Mouse (Mus musculus): ENCODE measurements around the gene Tmprss6. TPM values are rescaled to one million over a fixed set of nuclear protein-coding genes. Genes with fewer than 3 reads are reported as not detected.

Gene Tmprss6
- polyA plus RNA-seq, 1 experiment from 2014 or later, result not detected

DNA sequence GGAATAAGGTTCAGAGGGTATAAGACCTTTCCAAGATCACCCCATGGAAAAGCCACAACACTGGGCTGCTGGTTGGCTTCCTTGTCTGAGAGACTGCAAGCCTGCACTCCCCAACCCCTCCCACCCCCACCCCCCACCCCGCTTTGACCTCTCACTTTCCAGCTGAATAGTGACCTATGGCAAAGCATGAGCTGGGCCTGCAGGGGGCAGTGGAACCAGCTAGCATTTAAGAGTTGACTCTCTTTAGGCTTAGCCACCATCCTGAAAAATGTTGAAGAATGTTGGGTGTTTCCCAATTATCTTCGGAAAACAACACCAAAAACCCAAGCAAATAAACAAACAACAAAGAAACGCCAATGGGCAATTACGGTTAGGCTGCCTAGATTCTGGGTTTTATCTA is 43.2 kb downstream of the Tmprss6 start:
- H3K27ac ChIP-seq, result no peak overlapping the region
- H3K79me2 ChIP-seq (ENCODE audit: inconsistent target), result no peaks in the 10 kb centered on the region
- H3K4me3 ChIP-seq (ENCODE audit: inconsistent target), result no peak overlapping the region
- no peaks in the 10 kb centered on the region for H3K36me3 ChIP-seq (ENCODE audit: inconsistent target)
- WGBS (ENCODE audit: missing documents), result 89% methylated on average over 3 of the region's 4 CpGs

DNA sequence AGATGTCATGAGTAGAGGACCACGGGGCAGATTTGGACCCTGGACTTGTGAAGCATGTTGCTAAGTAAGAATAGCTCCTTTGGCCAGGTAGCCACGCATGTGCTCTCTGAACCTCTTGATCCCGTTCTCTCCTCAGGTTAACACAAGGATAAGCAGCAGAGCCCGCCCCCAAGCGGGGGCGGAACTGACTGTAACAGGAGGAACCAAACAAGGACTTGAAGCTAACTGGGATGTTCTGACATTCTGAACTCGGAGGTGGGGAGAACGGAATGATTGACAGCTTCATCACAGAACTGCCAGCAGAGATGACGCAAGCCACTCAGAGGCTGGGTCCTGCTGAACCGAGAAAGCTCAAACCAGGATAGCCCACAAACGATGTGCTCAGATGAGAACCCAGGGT is 43.9 kb downstream of the Tmprss6 start:
- Histone ChIP-seq H3K4me3 (ENCODE audit: inconsistent target) (no peak overlapping the region), H3K27ac (no peak overlapping the region), H3K36me3 (ENCODE audit: inconsistent target) (no peaks in the 10 kb centered on the region), H3K79me2 (ENCODE audit: inconsistent target) (no peaks in the 10 kb centered on the region)
- WGBS (ENCODE audit: missing documents), result 43% methylated on average over 11 of the region's 11 CpGs

GRCm38 (mm10) chr15:78422046-78422956 is 46.1 kb downstream of the Tmprss6 start:
- Histone ChIP-seq H3K36me3 (ENCODE audit: inconsistent target) (no peaks in the 10 kb centered on the region), H3K27ac (no peak overlapping the region), H3K4me3 (ENCODE audit: inconsistent target) (no peak overlapping the region), H3K79me2 (ENCODE audit: inconsistent target) (no peaks in the 10 kb centered on the region)
- WGBS (ENCODE audit: missing documents), result 23% methylated on average over 15 of the region's 16 CpGs

DNA sequence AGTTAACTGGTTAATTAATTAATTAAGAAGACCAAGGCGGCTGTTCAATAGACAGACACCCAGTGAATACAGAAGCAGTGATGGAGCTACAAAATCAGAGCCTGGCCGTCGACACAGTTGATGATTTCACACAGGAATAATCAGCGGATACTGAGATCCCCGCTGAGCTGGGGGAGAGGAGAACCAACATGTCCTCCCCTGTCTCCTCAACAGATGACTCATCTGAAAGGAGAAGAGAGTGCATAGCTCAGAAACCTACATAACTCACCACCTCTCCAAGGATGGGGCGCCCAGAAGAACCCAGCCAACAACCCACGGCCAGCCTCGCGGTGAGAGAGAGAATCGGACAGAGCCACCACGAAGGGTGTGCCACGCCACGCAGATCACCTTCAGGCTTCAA is 48.0 kb downstream of the Tmprss6 start:
- no peaks in the 10 kb centered on the region for H3K36me3 ChIP-seq (ENCODE audit: inconsistent target)
- H3K79me2 ChIP-seq (ENCODE audit: inconsistent target), result no peaks in the 10 kb centered on the region
- H3K4me3 ChIP-seq (ENCODE audit: inconsistent target), result no peak overlapping the region
- no peak overlapping the region for H3K27ac ChIP-seq
- 76% methylated on average over 13 of the region's 13 CpGs for WGBS (ENCODE audit: missing documents)

DNA sequence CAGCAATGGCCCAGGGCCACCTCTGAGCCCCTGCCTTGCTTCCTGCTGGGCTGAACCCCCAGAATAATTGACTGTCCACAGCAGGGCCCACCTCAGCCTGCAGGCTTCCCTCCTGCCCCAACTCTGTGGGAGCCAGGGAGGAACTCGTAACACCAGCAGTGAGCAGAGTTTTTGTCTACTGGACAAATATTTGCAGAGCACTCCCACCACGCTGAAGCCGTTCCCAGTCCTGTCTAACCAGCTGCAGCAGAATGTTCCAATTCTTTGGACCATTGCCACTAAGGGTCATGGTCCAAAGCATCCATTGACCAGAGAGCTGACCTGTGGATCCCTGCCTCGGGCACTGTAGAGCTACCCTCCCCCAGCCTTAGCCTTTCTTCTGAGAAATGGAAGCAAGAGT is 51.5 kb downstream of the Tmprss6 start:
- Histone ChIP-seq H3K27ac (no peak overlapping the region), H3K36me3 (ENCODE audit: inconsistent target) (no peaks in the 10 kb centered on the region)
- 94% methylated on average over 4 of the region's 4 CpGs for WGBS (ENCODE audit: missing documents)

GRCm38 (mm10) chr15:78414157-78414556 is 54.3 kb downstream of the Tmprss6 start:
- no peak overlapping the region for H3K4me3 ChIP-seq (ENCODE audit: inconsistent target)
- no peaks in the 10 kb centered on the region for H3K36me3 ChIP-seq (ENCODE audit: inconsistent target)
- no peaks in the 10 kb centered on the region for H3K79me2 ChIP-seq (ENCODE audit: inconsistent target)
- no peak overlapping the region for H3K27ac ChIP-seq
- 97% methylated on average over 7 of the region's 8 CpGs for WGBS (ENCODE audit: missing documents)

More for the DNA sequence above, 51.5 kb downstream of the Tmprss6 start:
- H3K4me3 ChIP-seq (ENCODE audit: inconsistent target), result no peak overlapping the region
- H3K79me2 ChIP-seq (ENCODE audit: inconsistent target), result no peaks in the 10 kb centered on the region

DNA sequence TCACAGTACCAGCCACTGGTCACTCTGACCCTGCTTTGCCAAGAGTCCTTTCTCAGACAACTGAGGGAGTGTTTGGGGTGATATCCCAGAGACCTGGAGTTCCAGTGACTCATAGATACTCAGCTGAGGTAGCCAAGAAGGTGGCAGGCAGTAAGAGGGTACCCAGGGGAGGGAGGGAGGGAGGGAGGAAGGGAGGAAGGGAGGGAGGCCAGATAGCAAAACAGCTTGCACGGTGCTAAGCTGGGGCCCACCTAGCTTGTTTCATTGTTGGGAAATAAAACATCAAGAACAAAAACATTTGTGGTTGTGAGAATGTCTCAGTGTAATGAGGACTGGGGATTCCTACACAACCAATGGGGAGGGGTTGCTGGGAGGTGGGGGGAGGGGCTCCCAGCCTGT is 54.7 kb downstream of the Tmprss6 start:
- WGBS (ENCODE audit: missing documents), result 80% methylated on average over 1 of the region's 1 CpGs
- no peak overlapping the region for H3K27ac ChIP-seq
- no peaks in the 10 kb centered on the region for H3K36me3 ChIP-seq (ENCODE audit: inconsistent target)
- no peak overlapping the region for H3K4me3 ChIP-seq (ENCODE audit: inconsistent target)
- no peaks in the 10 kb centered on the region for H3K79me2 ChIP-seq (ENCODE audit: inconsistent target)

- Histone ChIP-seq H3K79me2 (ENCODE audit: inconsistent target) (no peaks in the 10 kb centered on the region), H3K4me3 (ENCODE audit: inconsistent target) (no peak overlapping the region), H3K36me3 (ENCODE audit: inconsistent target) (no peaks in the 10 kb centered on the region), H3K27ac (no peak overlapping the region)
- WGBS (ENCODE audit: missing documents), result 92% methylated on average over 14 of the region's 14 CpGs
Measured at GRCm38 (mm10) chr15:78413083-78413718, 55.2 kb downstream of the Tmprss6 start.

DNA sequence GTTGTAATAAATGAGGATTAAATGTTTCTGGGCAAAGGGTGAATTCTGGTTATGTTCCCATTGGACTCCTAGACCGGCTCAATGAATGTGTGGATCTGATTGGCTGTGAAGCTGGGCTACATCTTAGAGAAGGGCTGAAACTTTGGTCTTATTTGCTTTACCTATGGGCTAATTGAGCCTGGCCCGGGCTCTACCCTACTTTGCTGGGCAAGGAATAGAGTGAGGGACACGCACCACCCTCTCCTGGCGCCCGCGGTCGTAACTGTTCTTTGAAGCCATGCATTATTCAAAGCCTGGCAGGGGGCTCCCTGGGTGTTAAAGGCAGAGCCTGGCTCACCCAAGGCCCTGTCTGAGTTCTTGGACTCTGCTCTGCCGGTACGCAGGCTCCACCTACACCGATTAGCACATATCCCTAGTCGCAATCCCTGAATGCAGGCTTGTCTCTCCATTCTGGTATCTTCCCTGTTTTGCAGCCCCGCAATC is 58.8 kb downstream of the Tmprss6 start:
- 90% methylated on average over 12 of the region's 12 CpGs for WGBS (ENCODE audit: missing documents)
- no peak overlapping the region for H3K27ac ChIP-seq
- no peak overlapping the region for H3K4me3 ChIP-seq (ENCODE audit: inconsistent target)
- H3K36me3 ChIP-seq (ENCODE audit: inconsistent target), result no peaks in the 10 kb centered on the region
- H3K79me2 ChIP-seq (ENCODE audit: inconsistent target), result no peaks in the 10 kb centered on the region

DNA sequence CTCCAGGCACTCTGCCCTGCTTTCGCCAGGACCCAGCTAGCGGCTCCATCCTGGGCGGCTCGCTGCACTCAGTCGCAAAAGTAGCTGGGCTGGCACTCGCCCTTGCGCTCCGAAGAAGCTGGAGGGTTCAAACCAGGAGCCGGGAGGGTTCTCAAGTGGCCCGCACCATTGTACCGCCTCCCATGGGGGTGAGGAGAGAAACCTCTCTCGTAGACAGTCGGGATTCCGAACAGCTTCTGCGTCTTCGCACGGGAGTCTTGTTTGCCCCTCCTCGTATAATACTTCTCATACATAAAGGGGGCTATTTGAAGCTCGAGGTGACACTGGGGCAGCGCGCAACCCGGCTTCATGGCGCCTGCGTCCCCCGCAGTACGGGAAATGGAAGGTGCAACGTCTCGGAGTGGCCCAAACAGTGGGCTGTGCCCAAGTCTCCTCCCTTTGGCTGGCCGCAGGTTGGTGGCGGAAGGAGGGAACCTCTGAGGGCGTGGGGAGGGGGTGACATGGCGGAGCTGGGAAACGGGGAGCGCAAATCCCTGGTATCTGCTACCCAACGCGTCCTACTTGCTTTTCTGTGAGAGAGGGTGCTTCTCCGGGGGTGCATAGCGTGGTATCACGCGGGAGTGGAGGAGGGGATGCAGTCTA is 62.0 kb downstream of the Tmprss6 start, which contains the start of gene Mpst:
Gene Mpst (plus strand): TSS at position 124 of the 642 bp plus-strand sequence.
- under 1% methylated on average over 40 of the region's 40 CpGs for WGBS (ENCODE audit: missing documents)
- H3K36me3 ChIP-seq (ENCODE audit: inconsistent target), result no peaks in the 10 kb centered on the region
- H3K79me2 ChIP-seq (ENCODE audit: inconsistent target), result no peaks in the 10 kb centered on the region
- peak within 1 kb of the TSS; percentile 97 for H3K27ac ChIP-seq
- peak within 1 kb of the TSS; percentile 84 for H3K4me3 ChIP-seq (ENCODE audit: inconsistent target)

DNA sequence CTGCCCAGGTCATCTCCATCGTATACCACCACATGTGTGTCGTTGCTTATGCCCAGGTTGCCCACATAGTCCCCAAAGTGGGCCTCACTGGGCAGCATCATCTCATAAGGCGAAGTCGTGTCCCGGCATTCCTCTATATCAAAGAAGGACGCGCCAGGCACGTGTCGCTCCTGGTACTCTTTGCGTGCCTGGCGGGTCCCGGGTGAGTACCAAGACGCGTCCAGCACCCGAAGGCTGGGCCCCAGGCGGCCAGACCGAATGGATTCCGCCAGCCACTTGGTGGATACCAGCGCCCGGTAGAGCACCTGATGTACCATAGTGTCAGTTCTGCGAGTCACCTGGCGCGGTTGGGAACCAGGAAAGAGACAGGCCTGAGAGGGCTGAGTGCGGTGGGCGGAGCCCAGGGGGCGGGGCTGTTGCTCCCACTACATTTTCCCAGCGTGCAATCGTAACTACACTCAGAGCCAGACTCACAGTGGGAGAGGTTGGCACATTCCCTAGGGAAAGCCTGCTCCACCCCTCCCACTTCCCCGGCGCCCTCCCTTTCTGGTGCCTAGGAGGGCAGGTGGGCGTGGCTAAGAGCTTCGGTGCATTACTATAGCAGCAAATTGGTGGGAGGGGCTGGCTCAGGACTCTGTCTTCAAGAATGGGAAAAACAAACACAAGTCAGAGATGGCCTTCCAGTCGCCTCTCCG is 62.8 kb downstream of the Tmprss6 start, which contains the start of gene Tst:
Gene Tst (minus strand): TSS at position 391 of the 695 bp plus-strand sequence.
- 7% methylated on average over 34 of the region's 34 CpGs for WGBS (ENCODE audit: missing documents)
- Histone ChIP-seq H3K4me3 (ENCODE audit: inconsistent target) (peak within 1 kb of the TSS; percentile 84), H3K36me3 (ENCODE audit: inconsistent target) (no peaks in the 10 kb centered on the region), H3K79me2 (ENCODE audit: inconsistent target) (no peaks in the 10 kb centered on the region), H3K27ac (peak within 1 kb of the TSS; percentile 97)

DNA sequence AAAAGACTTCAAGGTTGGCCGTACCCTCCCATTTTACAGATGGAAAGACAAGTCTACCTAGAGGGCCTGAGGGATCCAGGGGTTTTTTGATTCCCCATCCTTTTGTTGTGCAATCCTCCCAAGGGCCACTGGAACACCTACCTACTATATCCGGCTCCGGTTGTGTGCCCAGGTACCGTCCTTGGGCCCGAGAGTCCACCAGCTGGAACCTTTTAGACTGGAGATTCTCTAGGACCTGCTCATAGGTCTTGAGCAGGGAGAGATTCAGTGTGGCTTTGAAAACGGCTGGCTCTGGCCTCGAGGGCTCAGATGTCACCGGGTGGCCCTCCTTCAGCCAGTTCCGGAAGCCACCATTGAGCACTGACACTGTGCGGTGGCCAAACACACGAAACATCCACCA is 63.3 kb downstream of the Tmprss6 start:
- WGBS (ENCODE audit: missing documents), result 57% methylated on average over 11 of the region's 11 CpGs
- Histone ChIP-seq H3K79me2 (ENCODE audit: inconsistent target) (no peaks in the 10 kb centered on the region), H3K27ac (no peak overlapping the region), H3K36me3 (ENCODE audit: inconsistent target) (no peaks in the 10 kb centered on the region), H3K4me3 (ENCODE audit: inconsistent target) (no peak overlapping the region)

DNA sequence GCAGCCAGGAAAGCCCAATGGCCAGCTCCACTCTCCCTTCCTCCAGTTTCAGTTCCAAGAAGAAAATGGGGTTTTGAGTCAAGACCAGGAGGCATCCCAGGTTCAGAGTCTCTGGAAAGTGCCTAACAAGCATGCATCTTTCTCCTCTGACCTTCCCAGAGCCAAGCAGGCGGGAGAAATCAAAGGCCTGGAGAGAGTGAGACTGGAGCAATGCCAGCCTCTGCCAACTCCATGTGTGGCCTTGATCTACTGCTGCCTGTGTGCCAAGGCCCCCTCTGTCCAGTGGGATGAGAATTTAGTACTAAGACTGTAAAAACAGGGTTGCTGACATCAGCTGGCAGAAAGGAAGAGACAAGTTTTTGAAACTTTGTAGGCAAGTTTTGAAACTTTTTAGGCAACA is 64.5 kb downstream of the Tmprss6 start:
- 85% methylated on average over 1 of the region's 1 CpGs for WGBS (ENCODE audit: missing documents)
- no peak overlapping the region for H3K27ac ChIP-seq
- H3K4me3 ChIP-seq (ENCODE audit: inconsistent target), result no peak overlapping the region
- no peaks in the 10 kb centered on the region for H3K79me2 ChIP-seq (ENCODE audit: inconsistent target)
- H3K36me3 ChIP-seq (ENCODE audit: inconsistent target), result no peaks in the 10 kb centered on the region

- no peak overlapping the region for H3K4me3 ChIP-seq (ENCODE audit: inconsistent target)
- H3K79me2 ChIP-seq (ENCODE audit: inconsistent target), result no peaks in the 10 kb centered on the region
- no peaks in the 10 kb centered on the region for H3K36me3 ChIP-seq (ENCODE audit: inconsistent target)
- no peak overlapping the region for H3K27ac ChIP-seq
- WGBS (ENCODE audit: missing documents), result 96% methylated on average over 3 of the region's 3 CpGs
Measured at GRCm38 (mm10) chr15:78403301-78403741, 65.1 kb downstream of the Tmprss6 start.
